Mouse (Mus musculus): ENCODE results near the gene Il10.

GRCm38 (mm10) chr1:131013926-131014325 is 5.7 kb upstream of the Il10 start:
- TF ChIP-seq POLR2A (IDR thresholded peaks at IDR 0.05; ENCODE audit: control insufficient read depth, extremely low read depth, insufficient read depth, low read length, poor library complexity) (no peak), CTCF (IDR thresholded peaks at IDR 0.05; ENCODE audit: borderline replicate concordance, control insufficient read depth, extremely low read depth, insufficient read depth, low read length, poor library complexity) (no peak)
